Mouse (Mus musculus) kidney, embryonic 16.5 days (tissue): ENCODE data around the gene Slmap. TPM values are rescaled to one million over a fixed set of nuclear protein-coding genes. Genes with fewer than 3 reads are reported as not detected.

Source experiments
- ATAC-seq: fragments of 200-750 bp; cut with Nextera tagmentation; 2 replicates; pipeline ENCODE4 v1.8.0; 2017; ENCODE audit warnings: moderate TSS enrichment; ENCODE audit not compliant: low FRiP score, low TSS enrichment
- H3K27ac ChIP-seq: fragments of 300-500 bp; sonication (generic); 2 replicates; pipeline ENCODE4 v1.5.1; 2014; ENCODE audit warnings: low read length
- H3K27me3 ChIP-seq: fragments of 300-500 bp; sonication (generic); 2 replicates; pipeline ENCODE4 v1.6.1; 2014; ENCODE audit warnings: low read length, control low read depth, mixed read lengths; ENCODE audit not compliant: insufficient read depth
- H3K36me3 ChIP-seq: fragments of 300-500 bp; sonication (generic); 2 replicates; pipeline ENCODE4 v1.6.1; 2014; ENCODE audit warnings: low read length, control low read depth, mixed read lengths; ENCODE audit not compliant: insufficient read depth
- H3K4me1 ChIP-seq: fragments of 300-500 bp; sonication (generic); 2 replicates; pipeline ENCODE4 v1.6.1; 2014; ENCODE audit warnings: low read length, control low read depth, mixed read lengths; ENCODE audit not compliant: insufficient read depth
- H3K4me2 ChIP-seq: fragments of 300-500 bp; sonication (generic); replicated peaks from 2 replicates; pipeline ENCODE4 v1.6.1; 2014; ENCODE audit warnings: low read depth, low read length
- H3K4me3 ChIP-seq: fragments of 300-500 bp; sonication (generic); 2 replicates; pipeline ENCODE4 v1.5.1; 2014; ENCODE audit warnings: mild to moderate bottlenecking, low read length
- H3K9ac ChIP-seq: fragments of 300-500 bp; sonication (generic); replicated peaks from 2 replicates; pipeline ENCODE4 v1.6.1; 2014; ENCODE audit warnings: low read length
- H3K9me3 ChIP-seq: fragments of 300-500 bp; sonication (generic); 2 replicates; pipeline ENCODE4 v1.6.1; 2016; ENCODE audit warnings: low read length, control low read depth
- WGBS: fragments of 180-500 bp; shearing (Covaris S2); extraction: QIAGEN DNeasy Blood & Tissue Kit; methylation state at CpG from one replicate; pipeline ENCODE4 v1.1.7; 2014; 5-methylcytosine and 5-hydroxymethylcytosine counted together
- polyA plus RNA-seq: library from polyadenylated mRNA; unstranded; fragments of >200 nt; fragmentation: Nextera tagmentation; extraction: Ambion mirVana; gene quantifications from 2 replicates; pipeline ENCODE4 v1.2.1, GENCODE M21; 2015

Gene Slmap
- polyA plus RNA-seq, 1 experiment from 2014 or later = 18.4 TPM

DNA sequence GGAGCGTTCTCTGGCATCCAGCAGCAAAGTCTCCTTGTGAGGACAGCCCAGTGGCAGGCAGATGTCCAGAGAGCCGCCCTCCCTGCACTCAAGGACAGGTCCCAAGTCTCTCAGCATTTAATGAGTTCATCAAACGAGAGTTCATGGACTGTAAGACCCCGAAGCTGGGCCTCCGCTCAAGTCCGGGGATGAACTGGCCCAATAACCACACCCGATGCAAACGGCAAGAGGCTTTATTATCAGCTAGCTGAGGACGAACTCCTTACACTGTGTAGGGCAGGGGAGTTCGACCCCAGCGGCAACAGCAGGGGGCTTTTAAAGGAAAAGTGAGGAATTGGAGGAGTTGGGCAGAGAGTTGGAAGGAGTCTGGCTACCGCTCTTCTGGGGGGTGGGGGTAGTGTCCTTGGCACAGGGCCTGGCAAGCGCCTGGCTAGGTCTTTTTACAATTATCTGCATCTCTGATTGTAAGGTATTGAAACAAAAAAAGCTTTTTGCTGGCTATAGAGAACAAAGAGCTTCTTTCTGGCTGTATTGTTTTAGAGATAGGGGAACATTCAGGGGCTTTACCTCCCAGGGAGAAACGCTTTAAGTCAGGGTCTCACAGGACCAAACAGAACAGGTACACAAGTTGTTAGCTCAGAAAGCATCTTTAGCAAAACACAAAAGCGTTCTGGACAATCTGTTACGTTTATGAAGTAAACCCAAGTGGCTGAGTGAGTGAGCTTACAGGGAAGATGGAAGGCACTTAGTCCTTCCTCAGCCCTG is 84.5 kb downstream of the Slmap start:
- 53% methylated on average over 16 of the region's 16 CpGs for WGBS
- Histone ChIP-seq H3K4me1 (no peaks in the 10 kb centered on the region), H3K4me2 (no peak overlapping the region), H3K27me3 (no peaks in the 10 kb centered on the region), H3K9ac (0 out of 2 replicates have a peak overlapping the region, but pooled peaks have one; percentile 11), H3K9me3 (no peaks in the 10 kb centered on the region), H3K27ac (no peak overlapping the region), H3K4me3 (no peak overlapping the region), H3K36me3 (no peaks in the 10 kb centered on the region)
- ATAC-seq = no peak

GRCm38 (mm10) chr14:26448581-26448980 is 86.2 kb downstream of the Slmap start:
- H3K4me2 ChIP-seq = no peak overlapping the region
- H3K4me3 ChIP-seq = no peak overlapping the region
- H3K27me3 ChIP-seq = no peaks in the 10 kb centered on the region
- no peak overlapping the region for H3K27ac ChIP-seq
- WGBS = 76% methylated on average over 4 of the region's 4 CpGs
- H3K9ac ChIP-seq = no peak overlapping the region
- H3K36me3 ChIP-seq = no peaks in the 10 kb centered on the region
- ATAC-seq = no peak
- no peaks in the 10 kb centered on the region for H3K4me1 ChIP-seq
- no peaks in the 10 kb centered on the region for H3K9me3 ChIP-seq

GRCm38 (mm10) chr14:26447223-26447622 is 87.5 kb downstream of the Slmap start:
- Histone ChIP-seq H3K9me3 (no peaks in the 10 kb centered on the region), H3K4me3 (no peak overlapping the region), H3K4me1 (peaks cover 3% of the 10 kb centered on the region; the same call in 1 of the 2 replicates), H3K36me3 (no peaks in the 10 kb centered on the region), H3K4me2 (no peak overlapping the region), H3K9ac (no peak overlapping the region), H3K27me3 (no peaks in the 10 kb centered on the region), H3K27ac (no peak overlapping the region)
- WGBS = 88% methylated on average over 2 of the region's 2 CpGs
- ATAC-seq = no peak

GRCm38 (mm10) chr14:26446538-26446937 is 88.2 kb downstream of the Slmap start:
- WGBS = 85% methylated on average over 3 of the region's 3 CpGs
- no peak overlapping the region for H3K4me2 ChIP-seq
- H3K9ac ChIP-seq = no peak overlapping the region
- H3K4me1 ChIP-seq = peaks cover 3% of the 10 kb centered on the region; the same call in 1 of the 2 replicates
- no peaks in the 10 kb centered on the region for H3K36me3 ChIP-seq
- H3K27ac ChIP-seq = no peak overlapping the region
- H3K27me3 ChIP-seq = no peaks in the 10 kb centered on the region
- H3K9me3 ChIP-seq = no peaks in the 10 kb centered on the region
- H3K4me3 ChIP-seq = no peak overlapping the region
- ATAC-seq = no peak

DNA sequence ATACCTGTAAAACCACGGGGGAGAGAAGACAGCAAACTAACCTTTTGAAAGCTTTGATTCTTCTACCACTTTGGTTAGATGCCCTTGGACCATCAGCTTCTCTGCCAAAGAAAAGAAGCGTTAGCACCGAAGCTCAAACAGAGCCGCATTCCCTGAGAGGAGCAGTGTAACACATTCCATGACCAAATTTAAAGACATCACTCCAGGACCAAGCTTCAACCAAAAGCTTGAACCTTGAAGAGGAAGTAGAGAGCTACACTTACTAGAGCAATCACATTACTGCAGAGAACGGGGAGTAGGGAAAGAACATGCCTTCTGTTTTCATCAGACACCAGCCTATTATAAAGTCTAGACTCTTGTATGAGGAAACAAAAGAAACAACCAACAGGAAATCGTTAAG is 92.2 kb downstream of the Slmap start:
- no peak overlapping the region for H3K4me2 ChIP-seq
- no peak overlapping the region for H3K4me3 ChIP-seq
- no peak overlapping the region for H3K9ac ChIP-seq
- peaks cover 8% of the 10 kb centered on the region; the same call in 1 of the 2 replicates for H3K4me1 ChIP-seq
- 79% methylated on average over 6 of the region's 6 CpGs for WGBS
- no peak for ATAC-seq
- H3K36me3 ChIP-seq = no peaks in the 10 kb centered on the region
- no peak overlapping the region; the same call in 1 of the 2 replicates for H3K27ac ChIP-seq
- H3K9me3 ChIP-seq = no peaks in the 10 kb centered on the region
- no peaks in the 10 kb centered on the region for H3K27me3 ChIP-seq

DNA sequence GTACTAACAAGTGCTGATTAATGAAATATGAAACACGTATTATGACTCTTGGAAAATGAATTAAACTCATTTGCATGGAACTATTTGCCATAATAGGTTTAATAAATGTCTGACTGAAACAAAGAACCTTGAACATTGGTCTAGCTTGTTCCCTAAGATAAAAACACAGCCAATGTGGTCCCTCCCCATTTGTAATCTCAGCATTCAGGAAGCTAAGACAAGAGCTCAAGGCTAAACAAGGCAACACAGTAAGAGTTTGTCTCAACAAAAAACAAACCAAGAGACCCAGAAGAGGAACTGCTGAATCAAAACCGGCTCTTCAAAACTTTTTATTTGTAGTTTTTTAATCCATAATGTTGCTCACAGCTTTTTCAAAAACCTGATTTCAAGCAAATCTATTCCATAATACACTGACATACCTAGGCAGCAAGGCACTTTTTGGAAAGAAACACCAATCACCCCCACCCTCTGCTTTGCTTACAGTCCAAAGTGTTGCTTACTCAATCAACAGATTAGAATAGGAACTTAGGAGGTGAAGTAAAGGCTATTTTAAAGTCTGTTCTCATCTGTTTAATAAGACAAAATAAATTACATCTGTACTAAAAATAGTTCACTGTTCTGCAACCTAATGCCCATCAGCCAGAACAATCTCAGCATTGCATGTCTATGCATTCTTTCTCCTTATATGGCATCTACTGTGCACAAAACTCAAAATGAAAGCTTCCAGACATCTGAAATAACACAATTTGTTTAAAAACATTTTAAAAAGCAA is 93.5 kb downstream of the Slmap start:
- peaks cover 8% of the 10 kb centered on the region; the same call in 1 of the 2 replicates for H3K4me1 ChIP-seq
- H3K4me3 ChIP-seq = no peak overlapping the region
- no peaks in the 10 kb centered on the region for H3K9me3 ChIP-seq
- no peak overlapping the region for H3K9ac ChIP-seq
- ATAC-seq = no peak
- no peak overlapping the region for H3K4me2 ChIP-seq
- H3K36me3 ChIP-seq = peaks cover 4% of the 10 kb centered on the region; the same call in 1 of the 2 replicates
- H3K27me3 ChIP-seq = no peaks in the 10 kb centered on the region
- 91% methylated on average over 2 of the region's 2 CpGs for WGBS
- H3K27ac ChIP-seq = peak overlapping the region; percentile 53

GRCm38 (mm10) chr14:26439996-26440395 is 94.7 kb downstream of the Slmap start:
- peaks cover 8% of the 10 kb centered on the region; the same call in 1 of the 2 replicates for H3K4me1 ChIP-seq
- H3K4me2 ChIP-seq = no peak overlapping the region
- no peak overlapping the region for H3K4me3 ChIP-seq
- no peak overlapping the region for H3K27ac ChIP-seq
- peaks cover 4% of the 10 kb centered on the region for H3K36me3 ChIP-seq
- ATAC-seq = no peak
- H3K27me3 ChIP-seq = no peaks in the 10 kb centered on the region
- no peak overlapping the region for H3K9ac ChIP-seq
- no peaks in the 10 kb centered on the region for H3K9me3 ChIP-seq

DNA sequence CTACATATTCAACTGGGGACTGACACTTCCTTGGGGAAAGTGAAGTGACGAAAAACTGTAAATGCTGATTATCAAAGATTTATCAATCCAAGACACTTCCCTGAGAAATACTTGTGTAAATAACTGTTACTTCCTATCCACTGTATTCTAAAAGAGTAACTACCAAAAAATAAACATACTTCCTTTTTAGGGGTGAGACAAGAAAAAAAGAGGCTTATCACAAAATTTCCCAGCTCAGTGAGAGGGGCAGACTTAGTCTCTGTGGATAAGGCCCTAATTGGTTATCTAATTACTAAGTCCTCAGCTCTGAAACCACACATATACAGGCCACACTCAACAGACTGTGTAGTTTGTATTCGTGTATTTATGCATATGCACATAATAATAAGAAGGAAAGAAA is 97.0 kb downstream of the Slmap start:
- H3K36me3 ChIP-seq = peaks cover 4% of the 10 kb centered on the region
- WGBS = 79% methylated on average over 2 of the region's 2 CpGs
- no peak for ATAC-seq
- H3K4me2 ChIP-seq = no peak overlapping the region
- no peaks in the 10 kb centered on the region for H3K9me3 ChIP-seq
- no peak overlapping the region for H3K9ac ChIP-seq
- H3K4me1 ChIP-seq = peaks cover 8% of the 10 kb centered on the region; the same call in 1 of the 2 replicates
- H3K27ac ChIP-seq = no peak overlapping the region
- no peaks in the 10 kb centered on the region for H3K27me3 ChIP-seq
- H3K4me3 ChIP-seq = no peak overlapping the region

GRCm38 (mm10) chr14:26436304-26436703 is 98.4 kb downstream of the Slmap start:
- ATAC-seq = no peak

GRCm38 (mm10) chr14:26432320-26432719 is 102.4 kb downstream of the Slmap start:
- Histone ChIP-seq H3K36me3 (peaks cover 14% of the 10 kb centered on the region), H3K4me2 (no peak overlapping the region), H3K9me3 (no peaks in the 10 kb centered on the region), H3K27ac (no peak overlapping the region), H3K9ac (no peak overlapping the region), H3K4me3 (no peak overlapping the region), H3K4me1 (no peaks in the 10 kb centered on the region), H3K27me3 (no peaks in the 10 kb centered on the region)
- WGBS = 60% methylated on average over 2 of the region's 2 CpGs
- ATAC-seq = no peak

More at GRCm38 (mm10) chr14:26436304-26436703, 98.4 kb downstream of the Slmap start:
- H3K4me2 ChIP-seq = no peak overlapping the region
- no peak overlapping the region for H3K27ac ChIP-seq
- H3K27me3 ChIP-seq = no peaks in the 10 kb centered on the region
- H3K4me1 ChIP-seq = peaks cover 4% of the 10 kb centered on the region; the same call in 1 of the 2 replicates
- H3K4me3 ChIP-seq = no peak overlapping the region
- no peak overlapping the region for H3K9ac ChIP-seq
- peaks cover 4% of the 10 kb centered on the region for H3K36me3 ChIP-seq
- H3K9me3 ChIP-seq = no peaks in the 10 kb centered on the region
